Mouse (Mus musculus) adrenal gland, postnatal 10 days (tissue): ENCODE measurements around the gene Chrna9. TPM values are rescaled to one million over a fixed set of nuclear protein-coding genes. Genes with fewer than 3 reads are reported as not detected.

Source experiments
- DNase-seq: peaks from one replicate; pipeline ENCODE4 v3.0.0; 2021; ENCODE audit warnings: mixed read lengths
- long read RNA-seq, 2 experiments: library from polyadenylated mRNA; stranded (forward); transcript quantifications; one replicate each; pipeline ENCODE4 v2.0.0; 2021
- total RNA-seq, 2 experiments: library from RNA; stranded (reverse); gene quantifications; 2 replicates each; pipeline ENCODE4 v1.2.3; 2021

The Chrna9 gene
- total RNA-seq, result under 1 TPM; 0.39 to 0.76 TPM
- long read RNA-seq, experiment 1, result 0 reads
- long read RNA-seq, experiment 2, result 0 reads

DNA sequence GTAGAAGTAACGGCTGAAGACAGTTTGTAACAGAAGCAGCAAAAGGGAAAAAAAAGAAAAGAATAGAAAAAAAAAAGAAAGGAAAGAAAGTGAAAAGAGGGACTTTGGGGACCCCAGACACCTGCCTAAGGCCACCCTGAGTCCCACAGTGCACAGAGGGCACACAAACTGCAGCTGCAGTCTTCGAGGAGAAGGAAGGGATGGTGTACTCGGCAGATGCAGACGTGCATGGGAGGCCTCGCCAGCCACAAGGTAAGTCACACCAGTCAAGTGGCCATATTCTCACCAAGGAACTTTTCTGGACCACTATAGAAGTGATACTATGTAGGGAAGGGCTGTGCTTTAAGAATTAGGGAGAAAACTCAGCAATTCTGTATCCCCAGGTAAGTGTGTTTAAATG, at the start of gene Chrna9:
Gene Chrna9 (plus strand): TSS at position 139 of the 400 bp plus-strand sequence.
- no peak for DNase-seq

DNA sequence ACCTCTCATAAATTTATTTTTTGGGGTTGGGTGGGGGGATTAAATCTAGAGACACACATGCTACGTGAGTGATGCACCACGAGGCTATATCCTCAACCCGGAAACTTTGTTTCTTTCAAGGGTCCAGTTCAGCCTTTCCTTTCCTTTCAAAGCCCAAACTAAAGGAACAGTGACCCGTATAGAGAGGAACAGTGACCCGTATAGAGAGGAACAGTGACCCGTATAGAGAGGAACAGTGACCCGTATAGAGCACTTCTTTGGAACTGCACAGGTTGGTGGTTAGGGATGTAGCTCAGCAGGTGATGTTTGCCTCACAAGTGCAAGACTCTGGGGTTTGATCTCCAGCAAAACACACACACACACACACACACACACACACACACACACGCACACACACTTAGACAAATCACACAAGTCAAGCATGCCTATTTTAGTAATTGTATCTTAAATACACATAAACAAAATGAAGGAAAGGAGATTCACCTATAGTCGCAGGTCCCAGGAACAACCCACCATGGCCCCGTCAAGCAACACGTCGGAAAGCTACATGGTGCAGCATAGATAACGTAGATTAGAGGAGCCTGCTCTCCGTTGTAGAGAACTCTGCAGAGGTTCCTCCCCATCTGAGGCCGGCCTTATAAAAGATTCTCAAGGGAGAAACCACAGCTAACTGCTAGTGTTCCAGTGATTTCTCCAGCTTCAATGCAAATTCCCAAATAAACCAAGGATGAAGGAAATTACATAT, 48.9 kb upstream of the Chrna9 start:
- DNase-seq, result no peak

DNA sequence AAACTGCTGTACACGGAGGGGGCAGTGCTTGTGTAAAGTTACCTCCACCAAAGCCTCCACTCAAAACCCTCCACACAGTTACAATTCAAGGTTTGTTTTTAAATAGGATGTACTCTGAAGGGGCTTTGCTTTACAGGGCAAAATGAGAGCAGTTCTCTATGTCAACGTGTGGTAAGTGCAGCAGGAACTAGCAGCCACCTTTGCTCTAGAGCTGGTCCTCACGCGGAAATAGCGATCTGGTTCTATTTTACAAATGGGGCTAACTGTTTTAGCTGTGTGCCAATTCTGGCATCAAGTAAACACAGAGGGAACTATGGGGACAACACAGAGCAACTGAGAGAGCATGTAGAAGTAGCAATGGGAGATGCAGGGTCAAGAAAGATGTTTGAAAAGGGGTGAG, 46.6 kb upstream of the Chrna9 start:
- DNase-seq, result no peak

- DNase-seq, result no peak
Observed at GRCm38 (mm10) chr5:65888998-65889397, 45.7 kb upstream of the Chrna9 start.

GRCm38 (mm10) chr5:65891251-65891826, 43.4 kb upstream of the Chrna9 start:
- no peak for DNase-seq

GRCm38 (mm10) chr5:65895121-65895692, 39.5 kb upstream of the Chrna9 start:
- no peak for DNase-seq

DNA sequence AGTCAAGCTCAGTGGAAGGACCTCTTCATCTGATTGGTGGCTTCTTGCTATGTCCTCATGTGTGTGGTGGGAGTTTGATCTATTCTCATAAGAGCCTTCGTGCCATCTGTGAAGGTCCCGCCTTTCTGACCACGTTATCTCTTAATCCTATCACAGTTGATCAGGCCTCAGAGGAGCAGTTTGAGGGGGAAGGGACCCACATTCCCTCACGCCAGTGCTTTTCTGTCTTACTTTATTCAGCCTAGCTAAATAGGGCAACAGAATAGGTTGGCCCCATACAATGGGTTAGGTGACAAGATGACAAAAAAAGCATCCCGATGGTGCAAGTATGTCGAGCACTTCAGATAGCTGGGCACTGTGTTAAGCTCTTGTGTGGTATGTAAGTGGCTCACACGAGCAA, 39.0 kb upstream of the Chrna9 start:
- DNase-seq, result no peak

GRCm38 (mm10) chr5:65897731-65898130, 37.0 kb upstream of the Chrna9 start:
- no peak for DNase-seq

GRCm38 (mm10) chr5:65898683-65899082, 36.0 kb upstream of the Chrna9 start:
- no peak for DNase-seq

GRCm38 (mm10) chr5:65900113-65900512, 34.6 kb upstream of the Chrna9 start:
- no peak for DNase-seq

DNA sequence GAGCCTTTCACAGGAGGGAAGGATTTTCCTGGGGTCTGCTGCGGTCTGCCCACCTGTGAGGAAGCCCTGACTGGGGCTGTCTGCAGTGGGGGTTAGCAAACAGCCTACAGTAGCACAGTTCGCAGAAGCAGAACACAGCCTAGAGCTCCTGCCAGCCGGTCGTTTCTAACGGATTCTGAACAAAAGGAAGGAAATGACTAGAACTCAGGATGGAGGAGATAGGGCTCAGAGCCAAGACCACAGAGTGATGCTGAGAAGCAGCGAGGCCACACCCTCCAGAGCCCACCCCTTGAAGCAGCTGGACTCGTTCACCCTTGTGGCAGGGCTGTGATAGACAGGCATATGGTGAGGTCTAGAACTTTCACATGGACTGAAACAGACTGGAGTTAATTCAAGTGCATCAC, 33.9 kb upstream of the Chrna9 start:
- DNase-seq, result no peak

GRCm38 (mm10) chr5:65901868-65902418, 32.8 kb upstream of the Chrna9 start:
- no peak for DNase-seq

GRCm38 (mm10) chr5:65902811-65903210, 31.9 kb upstream of the Chrna9 start:
- no peak for DNase-seq

GRCm38 (mm10) chr5:65904476-65904875, 30.2 kb upstream of the Chrna9 start:
- DNase-seq, result no peak

DNA sequence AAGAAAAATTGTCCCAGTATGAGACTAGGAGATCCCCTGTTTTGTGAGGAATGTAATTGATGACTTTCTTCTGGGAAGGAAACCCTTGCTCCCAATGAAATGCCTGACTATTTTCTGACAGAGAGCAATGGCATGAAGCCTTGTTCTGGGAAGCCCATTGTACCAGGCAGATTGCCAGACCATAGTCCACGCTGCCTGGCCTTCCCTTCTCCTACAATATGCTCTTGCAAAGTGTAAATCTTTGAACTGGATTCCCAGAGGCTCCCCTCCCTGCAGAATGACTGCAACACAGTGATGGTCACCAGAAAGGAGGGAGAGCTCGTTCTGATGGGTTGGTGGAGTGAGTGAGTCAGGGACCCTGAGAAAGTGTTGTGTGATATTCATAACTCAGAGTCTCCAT, 26.0 kb upstream of the Chrna9 start:
- DNase-seq, result peak; percentile 8

DNA sequence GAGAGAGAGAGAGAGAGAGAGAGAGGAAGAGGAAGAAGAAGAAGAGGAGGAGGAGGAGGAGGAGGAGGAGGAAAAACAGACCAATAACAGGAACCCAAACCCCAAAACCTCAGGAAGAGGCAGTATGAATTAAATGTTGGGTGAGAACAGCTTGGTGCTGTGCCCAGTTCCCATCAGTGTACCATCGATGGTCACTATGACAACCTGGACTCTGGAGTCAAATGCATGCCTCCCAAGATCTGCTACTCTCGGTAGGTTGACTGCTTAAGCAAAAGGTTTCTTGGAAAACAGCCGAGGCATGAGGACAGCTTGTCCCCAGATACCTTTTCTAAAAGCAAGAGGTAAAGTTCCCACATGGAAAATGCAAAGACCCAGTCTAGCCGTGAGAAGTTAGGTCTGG, 25.4 kb upstream of the Chrna9 start:
- DNase-seq, result no peak

DNA sequence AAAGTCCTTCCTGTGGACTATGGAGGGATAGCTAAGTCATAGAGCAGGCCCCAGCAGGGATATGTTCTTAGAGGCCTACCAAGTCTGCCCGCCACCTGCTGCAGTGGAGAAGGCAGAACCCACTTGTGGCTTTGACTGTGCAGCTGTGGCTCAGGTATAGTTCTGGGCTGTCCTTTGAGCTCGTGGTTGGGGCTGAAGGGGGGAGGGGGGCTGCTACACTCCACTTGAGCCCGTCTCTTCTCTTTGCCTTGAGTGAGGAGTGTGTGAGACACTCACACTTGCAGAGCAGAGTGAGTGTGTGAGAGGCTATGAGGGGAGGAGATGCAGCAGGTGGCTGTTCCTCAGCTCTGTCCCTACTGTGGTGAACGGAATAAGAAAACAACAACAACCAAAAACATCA, 24.3 kb upstream of the Chrna9 start:
- no peak for DNase-seq

DNA sequence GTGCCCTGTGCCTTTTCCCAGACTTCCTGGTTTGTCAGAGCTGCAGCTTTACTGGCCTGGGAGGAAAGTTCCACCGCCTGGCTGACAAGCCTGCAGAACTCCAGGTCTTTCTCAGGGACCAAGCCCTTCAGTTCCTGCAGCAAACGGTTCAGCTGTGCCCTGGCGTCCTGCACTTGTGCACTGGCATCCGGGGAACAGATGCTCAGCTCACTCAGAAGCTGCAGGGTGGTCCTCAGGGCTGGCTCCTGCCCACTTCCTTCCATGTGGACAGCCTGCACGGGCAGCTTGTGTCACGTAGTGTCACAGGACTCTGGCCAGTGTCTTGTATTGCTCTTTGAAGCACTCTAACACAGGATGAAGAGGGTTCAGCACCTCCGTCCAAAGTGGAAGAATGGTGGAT, 23.0 kb upstream of the Chrna9 start:
- DNase-seq, result no peak

DNA sequence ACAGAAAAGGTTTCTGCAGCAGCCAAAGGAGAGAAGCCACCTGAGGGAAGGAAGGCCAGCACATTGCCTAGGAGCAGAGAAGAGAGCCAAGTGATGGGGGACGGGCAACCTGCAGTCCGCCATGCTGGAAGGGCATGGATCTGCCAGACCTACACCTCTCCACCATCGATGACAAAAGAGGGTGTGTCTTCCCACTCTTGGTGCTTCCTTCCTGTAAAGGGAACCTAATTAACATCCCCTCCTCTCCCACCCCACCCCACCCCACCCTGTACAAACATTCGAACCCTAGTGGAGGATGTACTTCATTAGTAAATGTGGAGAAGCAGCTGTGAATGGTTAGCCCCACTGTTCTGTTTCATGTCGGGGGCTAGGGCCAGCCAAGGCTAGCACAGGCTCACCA, 22.5 kb upstream of the Chrna9 start:
- DNase-seq, result no peak

GRCm38 (mm10) chr5:65913126-65913525, 21.6 kb upstream of the Chrna9 start:
- no peak for DNase-seq

GRCm38 (mm10) chr5:65914342-65914741, 20.4 kb upstream of the Chrna9 start:
- DNase-seq, result no peak

DNA sequence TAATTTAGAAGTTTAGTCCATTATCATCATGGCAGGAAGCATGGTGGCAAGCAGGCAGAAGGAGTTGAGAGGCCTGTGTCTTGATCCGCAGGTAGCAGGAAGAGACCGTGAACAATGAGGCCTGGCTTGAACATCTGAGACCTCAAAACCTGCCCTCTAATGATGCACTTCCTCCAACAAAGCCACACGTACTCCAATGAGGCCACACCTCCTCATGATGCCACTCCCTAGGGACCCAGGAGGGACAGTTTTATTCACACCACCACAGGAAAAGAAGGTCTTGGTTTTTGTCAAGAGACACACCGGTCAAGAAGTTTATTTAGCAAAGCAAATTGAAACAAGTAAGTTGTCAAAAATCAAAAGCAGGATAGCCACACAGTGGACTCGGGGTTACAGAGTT, 17.8 kb upstream of the Chrna9 start:
- no peak for DNase-seq

DNA sequence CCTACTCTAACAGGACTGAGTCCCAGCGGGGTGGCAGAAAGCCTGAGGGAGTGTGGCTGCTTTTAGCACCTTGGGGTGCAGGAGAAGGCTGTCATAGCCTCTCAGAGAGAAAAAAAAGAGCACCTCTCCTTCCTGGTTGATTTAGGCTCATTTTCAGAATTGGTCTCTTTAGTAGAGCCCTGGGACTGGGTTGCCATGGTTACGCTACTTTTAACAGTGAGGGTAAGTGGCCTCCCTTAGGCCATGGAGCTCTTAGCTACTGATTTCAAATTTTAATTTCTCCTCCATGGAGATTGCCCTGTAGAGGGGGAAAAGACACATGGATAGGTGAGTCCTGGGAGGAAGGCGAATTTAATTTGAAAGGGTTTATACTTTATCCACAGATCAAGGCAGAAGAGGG, 16.1 kb upstream of the Chrna9 start:
- no peak for DNase-seq

- DNase-seq, result no peak
Observed at GRCm38 (mm10) chr5:65919326-65919725, 15.4 kb upstream of the Chrna9 start.
